Mouse (Mus musculus): Measurements from ENCODE around the gene Mageb18. TPM values are rescaled to one million over a fixed set of nuclear protein-coding genes. Genes with fewer than 3 reads are reported as not detected.

Gene Mageb18
- polyA plus RNA-seq, 1 experiment from 2014 or later = not detected

GRCm38 (mm10) chrX:92339551-92339950, 259.8 kb downstream of the Mageb18 start:
- no peak for ATAC-seq (replicated peaks; ENCODE audit: insufficient number of reproducible peaks, insufficient read depth, low FRiP score, low read depth)
- no peak overlapping the region for H3K4me3 ChIP-seq
- no peak overlapping the region for H3K4me2 ChIP-seq
- no peaks in the 10 kb centered on the region for H3K9me3 ChIP-seq (replicated peaks)
- H3K36me3 ChIP-seq = no peaks in the 10 kb centered on the region
- H3K27me3 ChIP-seq = no peaks in the 10 kb centered on the region
- WGBS = 71% methylated on average over 2 of the region's 2 CpGs
- no peak overlapping the region for H3K9ac ChIP-seq
- no peak overlapping the region for H3K27ac ChIP-seq
- no peaks in the 10 kb centered on the region for H3K4me1 ChIP-seq (replicated peaks)

DNA sequence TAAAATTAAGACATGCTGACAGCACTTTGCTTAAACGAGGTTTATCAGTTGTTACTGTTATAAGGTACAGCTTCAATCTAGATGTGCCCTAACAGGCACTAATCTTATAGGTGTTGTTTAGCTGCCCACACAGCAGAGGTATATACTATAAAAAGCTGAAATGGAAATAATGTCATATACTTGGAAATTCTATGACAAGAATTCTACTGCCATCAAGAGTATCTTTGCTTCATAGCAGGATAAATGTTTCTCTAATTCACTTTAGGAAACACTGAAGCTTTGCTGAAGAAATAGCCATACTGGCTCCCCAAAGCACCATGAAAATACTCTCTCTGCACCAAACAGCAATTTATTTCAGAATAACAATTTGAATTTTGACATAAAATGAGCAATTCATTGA, 265.9 kb downstream of the Mageb18 start:
- ATAC-seq (replicated peaks; ENCODE audit: insufficient number of reproducible peaks, insufficient read depth, low FRiP score, low read depth) = no peak
- H3K4me1 ChIP-seq (replicated peaks) = no peaks in the 10 kb centered on the region
- WGBS = 52% methylated on average over 1 of the region's 1 CpGs

GRCm38 (mm10) chrX:92323599-92323998, 275.8 kb downstream of the Mageb18 start:
- Histone ChIP-seq H3K27ac (no peak overlapping the region), H3K9ac (no peak overlapping the region), H3K9me3 (replicated peaks) (no peaks in the 10 kb centered on the region), H3K27me3 (no peaks in the 10 kb centered on the region), H3K4me3 (no peak overlapping the region), H3K4me1 (replicated peaks) (no peaks in the 10 kb centered on the region), H3K36me3 (no peaks in the 10 kb centered on the region), H3K4me2 (no peak overlapping the region)
- ATAC-seq (replicated peaks; ENCODE audit: insufficient number of reproducible peaks, insufficient read depth, low FRiP score, low read depth) = no peak
- 46% methylated on average over 1 of the region's 1 CpGs for WGBS

More for the DNA sequence above, 265.9 kb downstream of the Mageb18 start:
- Histone ChIP-seq H3K36me3 (no peaks in the 10 kb centered on the region), H3K27ac (no peak overlapping the region), H3K27me3 (no peaks in the 10 kb centered on the region), H3K9ac (no peak overlapping the region), H3K4me2 (no peak overlapping the region), H3K9me3 (replicated peaks) (no peaks in the 10 kb centered on the region), H3K4me3 (no peak overlapping the region)

- no peak for ATAC-seq (replicated peaks; ENCODE audit: insufficient number of reproducible peaks, insufficient read depth, low FRiP score, low read depth)
- no peaks in the 10 kb centered on the region for H3K36me3 ChIP-seq
- no peaks in the 10 kb centered on the region for H3K4me1 ChIP-seq (replicated peaks)
- H3K4me2 ChIP-seq = no peak overlapping the region
- H3K27ac ChIP-seq = no peak overlapping the region
- no peaks in the 10 kb centered on the region for H3K27me3 ChIP-seq
- H3K9ac ChIP-seq = no peak overlapping the region
- no peak overlapping the region for H3K4me3 ChIP-seq
- H3K9me3 ChIP-seq (replicated peaks) = no peaks in the 10 kb centered on the region
Measured at GRCm38 (mm10) chrX:92280619-92281018, 318.8 kb downstream of the Mageb18 start.

Other genes starting within 250 kb of the Mageb18 start
- not detected in 2 replicates for gene Gm5941, start 109.6 kb downstream of the Mageb18 start, polyA plus RNA-seq (2015; fragmentation: Nextera tagmentation; extraction: Ambion mirVana)

Measured in heart, embryonic 15.5 days (tissue).